Mouse (Mus musculus) ES-Bruce4 (cell line): ENCODE measurements around the gene Lrig1.

Experiments
- CTCF ChIP-seq: IDR thresholded peaks from one replicate; pipeline ENCODE4 v1.8.1; 2011; ENCODE audit warnings: low read depth, low read length
- EP300 ChIP-seq: IDR thresholded peaks from 2 replicates; pipeline ENCODE4 v1.6.1; 2011; ENCODE audit warnings: low read depth, low read length; ENCODE audit not compliant: insufficient read depth
- POLR2A ChIP-seq: IDR thresholded peaks from one replicate; pipeline ENCODE4 v1.8.1; 2011; ENCODE audit warnings: low read length; ENCODE audit not compliant: insufficient read depth

DNA sequence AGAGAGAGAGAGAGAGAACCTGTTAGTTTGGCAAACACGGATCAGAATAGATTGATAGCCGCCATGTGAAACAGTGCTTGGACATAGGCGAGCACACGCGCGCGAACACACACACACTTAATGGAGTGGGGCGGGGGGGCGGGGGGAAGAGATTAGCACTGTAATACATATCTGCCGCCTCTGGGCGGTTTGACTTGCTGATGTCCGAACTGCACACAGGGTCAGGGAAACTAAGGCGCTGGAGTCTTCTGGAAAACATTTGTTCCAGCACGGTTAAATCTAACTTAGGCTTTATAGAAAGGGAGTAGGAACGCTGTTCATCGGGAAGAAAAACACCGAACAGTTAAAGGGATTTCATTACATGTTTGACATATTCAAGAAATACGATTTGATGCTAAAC is 1.1 kb upstream of the Lrig1 start:
- TF ChIP-seq POLR2A (no peak), CTCF (no peak), EP300 (no peak)
